Mouse (Mus musculus) ES-E14 (cell line): ENCODE results near the gene Tm9sf2. TPM values are rescaled to one million over a fixed set of nuclear protein-coding genes. Genes with fewer than 3 reads are reported as not detected.
"Not testable (repeated sequence)": the region's sequence is repeated elsewhere in the genome, so short reads cannot be mapped to it uniquely, and the experiment has no call there.

Source experiments
- DNase-seq: peaks from one replicate; pipeline ENCODE4 v3.0.0-alpha.2; 2013; ENCODE audit warnings: low read depth, low spot score
- H3K27ac ChIP-seq: 2 replicates; pipeline ENCODE4 v1.5.1; 2012; ENCODE audit warnings: low read depth, mild to moderate bottlenecking, low read length, moderate library complexity, mixed read lengths; ENCODE audit not compliant: poor library complexity, insufficient read depth, severe bottlenecking
- H3K36me3 ChIP-seq: 2 replicates; pipeline ENCODE4 v1.6.1; 2012; ENCODE audit warnings: mild to moderate bottlenecking, low read length, moderate library complexity, mixed read lengths; ENCODE audit not compliant: control insufficient read depth, poor library complexity, insufficient read depth, severe bottlenecking
- H3K4me1 ChIP-seq, 2 experiments: fragments of 150-350 bp in 1 of 2; sonication (generic) in 1 of 2; 2 replicates each; pipeline ENCODE4 v1.6.1; 2012; ENCODE audit warnings: low read length in 2 of 2, mild to moderate bottlenecking in 1 of 2, mixed read lengths in 1 of 2; ENCODE audit not compliant: control insufficient read depth in 2 of 2, insufficient read depth in 2 of 2, poor library complexity in 1 of 2
- H3K4me3 ChIP-seq, 2 experiments: fragments of 150-350 bp in 1 of 2; sonication (generic) in 1 of 2; 2 replicates each; pipeline ENCODE4 v1.5.1; 2012; ENCODE audit warnings: low read length in 2 of 2, low read depth in 1 of 2, mild to moderate bottlenecking in 1 of 2, mixed read lengths in 1 of 2; ENCODE audit not compliant: insufficient read depth in 1 of 2, poor library complexity in 1 of 2, severe bottlenecking in 1 of 2
- H3K9ac ChIP-seq: 2 replicates; pipeline ENCODE4 v1.6.1; 2012; ENCODE audit warnings: low read depth, mild to moderate bottlenecking, low read length, mixed read lengths; ENCODE audit not compliant: poor library complexity, insufficient read depth, severe bottlenecking
- H3K9me3 ChIP-seq: fragments of 150-350 bp; sonication (generic); 2 replicates; pipeline ENCODE4 v1.6.1; 2012; ENCODE audit warnings: low read depth, mild to moderate bottlenecking, low read length; ENCODE audit not compliant: control insufficient read depth, insufficient read depth
- CHD2 ChIP-seq: IDR thresholded peaks from 2 replicates; pipeline ENCODE4 v1.6.1; 2014; ENCODE audit warnings: mild to moderate bottlenecking, low read depth, low read length, inconsistent platforms
- HCFC1 ChIP-seq: IDR thresholded peaks from 2 replicates; pipeline ENCODE4 v1.6.1; 2012; ENCODE audit warnings: low read length, inconsistent platforms, borderline replicate concordance; ENCODE audit not compliant: insufficient read depth
- MAFK ChIP-seq: IDR thresholded peaks from 2 replicates; pipeline ENCODE4 v1.6.1; 2014; ENCODE audit warnings: mild to moderate bottlenecking, low read depth, low read length, inconsistent platforms; ENCODE audit not compliant: insufficient read depth
- ZC3H11A ChIP-seq: IDR thresholded peaks from 2 replicates; pipeline ENCODE4 v1.6.1; 2012; ENCODE audit warnings: low read depth, mild to moderate bottlenecking, inconsistent platforms, low read length, borderline replicate concordance
- ZNF384 ChIP-seq: IDR thresholded peaks from 2 replicates; pipeline ENCODE4 v1.6.1; 2012; ENCODE audit warnings: low read depth, low read length, inconsistent platforms
- in situ Hi-C, 2 experiments: fragments of 600-800 bp; cut with MboI; formaldehyde crosslinking; loops; one replicate each; pipeline ENCODE4 v1.15.1; 2025; ENCODE audit warnings: low sequenced_read_pairs in 2 of 2, inconsistent platforms in 1 of 2; ENCODE audit not compliant: unreplicated experiment in 2 of 2
- total RNA-seq: library from RNA; depleted of rRNA; stranded (reverse); fragments of 300-350 nt; gene quantifications from 2 replicates; pipeline ENCODE4 v1.2.3, GENCODE M21; 2012

The Tm9sf2 gene
- total RNA-seq, 1 experiment, result 84.1 TPM

- no peaks in the 10 kb centered on the region for H3K4me1 ChIP-seq
- H3K4me3 ChIP-seq, result no peak overlapping the region
- TF ChIP-seq ZC3H11A, result no peak
- TF ChIP-seq CHD2, result no peak
- no peak for TF ChIP-seq MAFK
- TF ChIP-seq HCFC1, result no peak
- H3K9ac ChIP-seq, result no peak overlapping the region
- in situ Hi-C loops, result no loop called here
- H3K36me3 ChIP-seq, result no peaks in the 10 kb centered on the region
- DNase-seq, result no peak
- no peak overlapping the region for H3K27ac ChIP-seq
- H3K9me3 ChIP-seq, result no peaks in the 10 kb centered on the region
Observed at GRCm38 (mm10) chr14:122083499-122083898, 23.3 kb upstream of the Tm9sf2 start.

- no peak overlapping the region for H3K9ac ChIP-seq
- in situ Hi-C loops, result no loop called here
- no peaks in the 10 kb centered on the region for H3K9me3 ChIP-seq
- H3K27ac ChIP-seq, result no peak overlapping the region
- TF ChIP-seq HCFC1, result no peak
- TF ChIP-seq CHD2, result no peak
- no peak for TF ChIP-seq MAFK
- TF ChIP-seq ZNF384, result no peak
- TF ChIP-seq ZC3H11A, result no peak
- no peaks in the 10 kb centered on the region for H3K36me3 ChIP-seq
- DNase-seq, result no peak
- no peak overlapping the region for H3K4me3 ChIP-seq
- H3K4me1 ChIP-seq, result no peaks in the 10 kb centered on the region
Observed at GRCm38 (mm10) chr14:122087956-122088355, 18.9 kb upstream of the Tm9sf2 start.

- no peaks in the 10 kb centered on the region for H3K9me3 ChIP-seq
- in situ Hi-C loops, result no loop called here
- DNase-seq, result no peak
- no peak for TF ChIP-seq ZC3H11A
- TF ChIP-seq ZNF384, result no peak
- no peak for TF ChIP-seq MAFK
- TF ChIP-seq HCFC1, result no peak
- TF ChIP-seq CHD2, result no peak
- H3K27ac ChIP-seq, result no peak overlapping the region
- no peaks in the 10 kb centered on the region for H3K36me3 ChIP-seq
- no peak overlapping the region for H3K4me3 ChIP-seq
- no peak overlapping the region for H3K9ac ChIP-seq
- no peaks in the 10 kb centered on the region for H3K4me1 ChIP-seq
Observed at GRCm38 (mm10) chr14:122092363-122092762, 14.5 kb upstream of the Tm9sf2 start.

GRCm38 (mm10) chr14:122096331-122096730 lies 10.5 kb upstream of the Tm9sf2 start:
- no peaks in the 10 kb centered on the region for H3K4me1 ChIP-seq
- in situ Hi-C loops, result no loop called here
- no peak for DNase-seq
- no peaks in the 10 kb centered on the region for H3K36me3 ChIP-seq
- H3K9me3 ChIP-seq, result no peaks in the 10 kb centered on the region
- H3K9ac ChIP-seq, result no peak overlapping the region
- TF ChIP-seq CHD2 (no peak), ZNF384 (no peak), ZC3H11A (no peak), HCFC1 (no peak), MAFK (no peak)
- no peak overlapping the region for H3K4me3 ChIP-seq
- H3K27ac ChIP-seq, result no peak overlapping the region

GRCm38 (mm10) chr14:122099584-122099983 lies 7.3 kb upstream of the Tm9sf2 start:
- no peak for DNase-seq
- H3K27ac ChIP-seq, result no peak overlapping the region
- H3K4me3 ChIP-seq, result no peak overlapping the region
- no peaks in the 10 kb centered on the region; a peak in 1 of 4 replicates for H3K4me1 ChIP-seq
- no peaks in the 10 kb centered on the region for H3K36me3 ChIP-seq
- TF ChIP-seq MAFK (no peak), ZC3H11A (no peak), CHD2 (no peak), HCFC1 (no peak), ZNF384 (no peak)
- H3K9me3 ChIP-seq, result no peaks in the 10 kb centered on the region
- in situ Hi-C loops, result no loop called here
- no peak overlapping the region for H3K9ac ChIP-seq

- in situ Hi-C loops, H3K9ac ChIP-seq, H3K36me3 ChIP-seq, H3K4me3 ChIP-seq, H3K27ac ChIP-seq, H3K9me3 ChIP-seq, DNase-seq, H3K4me1 ChIP-seq: not testable (repeated sequence)
Observed at GRCm38 (mm10) chr14:122101890-122102289, 4.9 kb upstream of the Tm9sf2 start.
